Mouse (Mus musculus) left cerebral cortex, adult 18-20 months (tissue): Measurements from ENCODE around the gene Gm11639. TPM values are rescaled to one million over a fixed set of nuclear protein-coding genes. Genes with fewer than 3 reads are reported as not detected.

Source experiments
- DNase-seq, 2 experiments: peaks; one replicate each; pipeline ENCODE4 v3.0.0; 2021 to 2022; ENCODE audit warnings: low spot score in 2 of 2, mixed read lengths in 1 of 2
- total RNA-seq, 2 experiments: library from RNA; stranded (reverse); gene quantifications; 2 replicates each; pipeline ENCODE4 v1.2.3; 2021

The Gm11639 gene
- total RNA-seq, 2 experiments from 2014 or later: 0.49 to 1.2 TPM

DNA sequence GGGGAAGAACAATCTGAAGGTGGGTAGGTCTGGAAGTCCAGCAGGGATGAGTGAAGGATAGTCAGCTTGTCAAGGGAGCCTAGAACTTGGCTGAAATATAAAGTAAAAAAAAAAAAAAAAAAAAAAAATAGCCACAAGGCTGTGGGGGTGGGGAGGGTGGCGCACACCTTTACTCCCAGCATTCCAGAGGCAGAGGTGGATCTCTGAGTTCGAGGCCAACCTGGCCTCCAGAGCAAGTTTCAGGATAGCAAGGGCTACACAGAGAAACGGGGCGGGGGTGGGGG, 466.5 kb downstream of the Gm11639 start:
- no peak for DNase-seq

DNA sequence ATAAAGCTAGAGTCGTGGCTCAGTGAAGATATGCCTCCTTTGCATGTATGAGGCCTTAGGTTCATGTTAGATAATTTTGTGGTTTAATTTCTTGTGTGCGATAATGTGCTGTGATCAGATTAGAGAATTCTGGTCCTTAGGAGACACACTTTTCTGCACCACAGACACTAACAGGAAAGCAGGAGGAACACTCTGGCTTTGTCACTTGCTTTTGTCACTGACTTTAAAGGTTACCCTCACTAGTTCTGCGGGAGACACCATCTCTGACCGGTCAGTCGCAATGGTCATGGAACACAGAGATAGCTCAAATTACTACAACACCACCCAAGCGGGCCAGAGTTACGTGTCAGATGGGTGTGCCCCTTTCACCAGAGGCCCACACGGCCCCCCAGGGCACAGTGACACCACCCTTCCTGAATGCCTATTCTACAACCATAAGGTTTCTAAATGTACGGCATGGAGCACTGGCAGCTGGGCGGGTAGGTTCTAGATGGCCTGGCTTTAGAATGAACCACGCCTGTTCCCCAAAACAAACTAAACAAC, 466.9 kb downstream of the Gm11639 start:
- no peak for DNase-seq

DNA sequence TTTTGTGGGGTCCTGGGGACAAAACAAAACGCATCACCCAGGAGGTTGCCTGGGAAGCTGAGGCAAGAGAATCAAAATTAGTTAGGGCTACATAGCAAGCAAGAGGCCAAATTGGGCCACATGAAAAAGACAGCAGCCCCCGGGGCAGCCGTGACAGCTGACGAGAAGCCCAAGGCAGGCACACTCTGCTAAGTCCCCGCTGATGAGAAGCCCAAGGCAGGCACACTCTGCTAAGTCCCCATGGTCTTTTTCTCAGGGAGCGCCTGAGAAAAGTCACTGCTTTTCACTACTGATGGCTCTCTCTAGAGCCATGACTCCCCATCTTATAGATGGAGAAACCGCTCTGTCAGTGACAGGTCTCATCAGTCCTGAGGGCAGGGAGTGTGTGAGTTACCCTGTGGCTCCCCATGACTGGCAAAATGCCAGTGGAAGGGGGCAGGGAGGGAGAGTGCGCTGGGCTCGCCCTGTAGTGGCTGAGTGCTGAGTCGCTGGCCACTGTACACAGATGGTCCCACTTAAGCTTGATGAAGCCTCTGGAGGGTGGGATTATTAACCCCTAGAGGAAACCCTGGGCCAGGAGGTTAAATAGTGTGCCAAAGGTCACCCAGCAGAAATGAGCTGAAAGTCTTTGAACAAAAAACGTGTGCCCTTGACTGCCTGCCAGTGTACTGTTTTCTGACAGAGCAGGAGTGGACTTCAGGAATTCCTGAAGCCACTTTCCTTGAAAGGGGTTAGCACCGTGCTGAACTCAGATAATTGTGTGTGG, 467.7 kb downstream of the Gm11639 start:
- no peak for DNase-seq

DNA sequence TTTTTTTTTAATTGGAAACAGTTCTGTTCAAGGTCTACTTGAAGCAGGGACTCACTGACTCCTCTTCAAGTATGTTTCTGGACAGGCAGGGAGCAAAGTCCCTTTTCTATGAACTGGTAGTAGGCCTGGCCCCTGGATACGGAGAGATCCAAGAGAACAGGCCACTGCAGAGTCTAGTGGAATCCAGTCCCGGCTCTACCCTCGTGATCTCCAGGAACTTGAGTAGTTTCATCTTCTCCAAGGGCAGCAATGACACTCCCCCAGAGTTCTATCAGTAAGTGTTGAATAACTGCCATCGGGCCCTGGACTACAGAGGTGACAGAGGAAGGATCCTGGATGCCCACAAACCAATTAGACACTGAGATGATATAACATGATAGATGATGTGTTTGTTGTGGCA, 470.4 kb downstream of the Gm11639 start:
- no peak for DNase-seq

DNA sequence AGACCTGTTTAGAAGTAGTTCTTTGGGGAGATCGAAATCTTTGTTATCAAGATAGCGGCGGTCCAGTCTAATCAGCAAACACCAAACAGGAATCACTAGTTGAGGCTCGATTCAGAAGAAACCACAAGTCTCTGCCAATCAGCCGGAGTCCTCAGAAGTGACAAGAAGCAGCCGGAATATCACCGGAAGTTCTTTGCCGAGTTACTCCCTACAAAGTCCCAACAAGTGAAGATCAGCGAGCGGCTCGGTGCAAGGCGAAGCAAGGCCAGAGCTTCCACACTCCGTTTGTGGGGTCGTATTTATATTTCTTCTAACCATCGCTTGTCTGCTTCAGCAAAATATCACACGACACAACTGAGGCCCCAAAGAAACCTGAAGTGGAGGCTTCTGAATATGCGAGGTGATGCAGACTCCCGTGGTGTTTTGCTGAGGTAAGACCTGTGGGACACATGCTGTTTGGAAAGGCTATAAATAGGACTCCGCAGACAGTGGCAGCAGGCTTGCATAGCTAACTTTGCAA, 471.3 kb downstream of the Gm11639 start:
- DNase-seq: no peak

DNA sequence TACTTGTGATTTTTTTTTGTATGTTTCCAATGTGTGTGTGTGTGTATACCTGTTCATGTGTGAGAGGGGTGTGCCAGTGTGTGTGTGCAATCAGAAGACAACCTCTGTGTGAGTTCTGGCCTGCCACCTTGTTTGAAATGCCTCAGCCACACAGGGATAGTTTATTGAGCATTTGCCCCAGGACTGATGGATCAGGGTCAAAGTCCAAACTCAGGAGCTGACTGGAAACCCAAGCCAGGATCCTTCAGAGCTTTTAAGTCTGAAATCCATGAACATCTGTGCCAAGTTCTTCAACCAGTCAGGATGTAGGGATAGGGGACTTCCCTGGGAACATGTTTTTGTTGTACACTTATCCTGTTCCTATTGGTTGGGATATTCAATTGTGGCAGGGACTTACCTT, 472.5 kb downstream of the Gm11639 start:
- no peak for DNase-seq

DNA sequence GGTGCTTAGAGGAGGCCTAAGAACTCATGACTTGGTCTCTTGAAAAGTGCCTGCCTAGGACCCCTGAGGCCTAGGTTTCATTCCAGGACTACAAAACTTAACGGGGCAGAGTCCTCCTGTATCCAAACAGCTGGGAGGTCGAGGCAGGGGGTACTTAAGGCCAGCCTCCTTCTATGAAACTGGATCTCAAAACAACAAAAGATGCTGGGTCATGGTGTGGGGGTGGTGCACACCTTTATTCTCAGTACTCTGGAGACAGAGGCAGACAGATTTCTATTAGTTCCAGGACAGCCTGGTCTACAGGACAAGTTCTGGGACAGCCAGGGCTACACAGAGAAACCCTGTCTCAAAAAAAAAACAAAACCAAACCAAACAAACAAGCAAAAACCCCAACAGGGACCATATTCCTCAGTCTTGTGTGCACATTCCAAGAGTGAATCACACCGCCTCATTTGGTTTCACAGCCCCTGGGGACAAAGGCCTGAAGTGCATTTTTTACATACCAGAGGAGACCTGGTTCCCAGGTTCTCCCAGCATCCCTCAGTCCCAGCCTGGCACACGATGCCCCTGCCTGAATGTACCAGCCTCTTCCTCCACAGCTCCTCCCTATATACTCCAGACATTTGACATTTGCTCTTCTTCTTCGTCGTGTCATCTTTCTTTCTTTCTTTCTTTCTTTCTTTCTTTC, 474.3 kb downstream of the Gm11639 start:
- DNase-seq: no peak

DNA sequence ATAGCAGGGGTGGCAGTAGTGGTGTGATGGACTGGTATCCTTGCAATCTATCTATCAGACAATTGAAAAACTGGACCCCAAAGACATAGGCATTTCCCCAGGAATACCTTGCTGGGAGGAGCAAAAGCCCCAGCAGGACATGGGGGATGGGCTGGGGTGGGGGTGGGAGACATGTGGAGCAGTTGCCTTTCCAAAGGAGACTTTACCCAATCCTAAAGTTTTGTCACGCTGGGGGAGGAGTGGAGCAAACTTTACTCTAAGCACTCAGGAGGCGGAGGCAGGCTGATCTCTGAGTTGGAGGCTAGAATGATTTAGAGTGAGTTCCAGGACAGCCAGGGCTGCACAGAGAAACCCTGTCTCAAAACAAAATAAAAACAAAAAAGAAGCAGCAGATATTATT, 475.9 kb downstream of the Gm11639 start:
- no peak for DNase-seq

DNA sequence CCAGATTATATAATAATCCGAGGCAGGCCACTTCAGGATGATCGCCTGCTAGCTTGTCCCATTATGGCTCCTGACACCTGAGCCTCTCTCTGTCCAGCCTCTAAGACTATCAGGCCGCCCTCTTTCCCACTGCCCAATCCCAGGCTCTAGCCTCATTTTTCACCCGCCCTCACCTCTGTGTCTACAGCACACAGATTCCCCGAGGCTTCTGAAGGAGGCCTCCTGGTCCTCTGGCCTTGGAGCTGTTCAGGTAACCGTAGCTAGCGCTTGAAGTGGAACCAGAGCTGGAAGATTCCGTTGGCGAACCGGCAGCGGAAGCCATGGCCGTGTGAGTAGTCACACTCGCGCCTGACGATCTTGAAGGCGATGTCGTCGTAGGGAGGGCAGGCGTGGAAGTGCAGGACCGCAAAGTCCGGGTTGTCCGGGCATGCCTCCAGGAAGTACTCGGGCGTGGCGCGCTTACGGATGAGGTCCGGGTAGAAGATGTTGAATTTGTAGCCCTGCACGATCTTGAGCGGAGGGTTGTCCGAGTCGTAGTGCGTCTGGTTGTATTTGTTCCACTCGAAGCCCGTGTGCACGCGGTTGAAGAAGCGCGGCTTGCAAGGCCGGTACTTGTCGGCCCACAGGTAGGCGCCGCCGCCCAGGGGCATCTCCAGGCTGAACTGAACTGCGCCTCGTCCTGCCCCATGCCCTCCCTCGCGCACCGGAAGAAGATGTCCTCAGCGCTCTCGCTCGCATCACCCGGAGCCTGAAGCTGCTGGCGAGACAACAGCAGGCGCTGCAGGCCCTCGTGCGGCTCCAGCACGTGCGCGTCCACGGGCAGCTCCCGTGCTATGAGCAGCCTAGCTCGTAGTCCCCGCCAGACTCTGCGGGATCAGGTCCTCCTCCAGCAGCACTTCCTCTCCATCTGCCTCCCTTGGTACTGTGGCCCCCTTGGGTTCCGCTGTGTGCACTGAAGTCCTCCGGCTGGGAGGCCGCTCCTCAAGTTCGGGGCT, 479.3 kb downstream of the Gm11639 start:
- DNase-seq: no peak

DNA sequence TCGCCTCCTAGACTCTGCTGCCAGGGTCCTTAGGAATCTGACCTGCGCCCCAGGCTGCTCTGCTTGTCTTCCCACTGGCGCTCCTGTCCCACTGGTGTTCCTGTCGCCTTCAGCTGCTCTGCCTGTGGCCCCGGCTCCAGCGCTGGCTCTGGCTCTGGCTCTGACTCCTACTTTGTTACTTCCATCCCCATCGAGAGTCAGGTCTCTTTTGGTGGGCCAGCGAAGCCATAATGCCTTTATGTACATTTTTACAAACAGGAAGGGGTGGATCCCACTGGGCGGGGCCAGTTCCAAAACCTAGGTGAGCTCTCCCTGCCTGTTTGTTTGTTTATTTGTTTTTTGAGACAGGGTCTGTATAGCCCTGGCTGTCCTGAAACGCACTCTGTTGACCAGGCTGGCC, 481.3 kb downstream of the Gm11639 start:
- no peak for DNase-seq

Other genes with a start within 250 kb of the Gm11639 start
- 10 to 100 TPM; 76.1 to 79.7 TPM for gene Kansl1, start 216.8 kb upstream of the Gm11639 start, total RNA-seq
- 10 to 100 TPM; 53.2 to 57.8 TPM for gene Cdc27, start 135.1 kb upstream of the Gm11639 start, total RNA-seq
- gene Myl4, start 135.0 kb upstream of the Gm11639 start, total RNA-seq: 10 to 100 TPM; 16.6 to 17.8 TPM
- 1 to 10 TPM; 2.5 to 2.6 TPM for gene Itgb3, start 77.7 kb upstream of the Gm11639 start, total RNA-seq